Mouse (Mus musculus) intestine, postnatal 0 days (tissue): Measurements from ENCODE around the gene Olfr97. TPM values are rescaled to one million over a fixed set of nuclear protein-coding genes. Genes with fewer than 3 reads are reported as not detected.

Experiments
- ATAC-seq: fragments of 200-750 bp; cut with Nextera tagmentation; 2 replicates; pipeline ENCODE4 v1.8.0; 2017; ENCODE audit warnings: mild to moderate bottlenecking, moderate TSS enrichment, moderate library complexity
- H3K27ac ChIP-seq: fragments of 300-500 bp; sonication (generic); 2 replicates; pipeline ENCODE4 v1.5.1; 2014; ENCODE audit warnings: mild to moderate bottlenecking, low read depth, low read length, moderate library complexity
- H3K27me3 ChIP-seq: fragments of 300-500 bp; sonication (generic); replicated peaks from 2 replicates; pipeline ENCODE4 v1.6.1; 2014; ENCODE audit warnings: low read length, mixed read lengths; ENCODE audit not compliant: control insufficient read depth, insufficient read depth
- H3K36me3 ChIP-seq: fragments of 300-500 bp; sonication (generic); 2 replicates; pipeline ENCODE4 v1.6.1; 2014; ENCODE audit warnings: mild to moderate bottlenecking, moderate library complexity; ENCODE audit not compliant: control insufficient read depth, insufficient read depth
- H3K4me1 ChIP-seq: fragments of 300-500 bp; sonication (generic); replicated peaks from 2 replicates; pipeline ENCODE4 v1.6.1; 2014; ENCODE audit warnings: antibody characterized with exemption, low read length, mixed read lengths; ENCODE audit not compliant: control insufficient read depth, insufficient read depth
- H3K4me2 ChIP-seq: fragments of 300-500 bp; sonication (generic); replicated peaks from 2 replicates; pipeline ENCODE4 v1.6.1; 2014; ENCODE audit warnings: low read depth, mild to moderate bottlenecking, moderate library complexity
- H3K4me3 ChIP-seq: fragments of 300-500 bp; sonication (generic); 2 replicates; pipeline ENCODE4 v1.5.1; 2014; ENCODE audit warnings: low read depth, low read length
- H3K9ac ChIP-seq: fragments of 300-500 bp; sonication (generic); 2 replicates; pipeline ENCODE4 v1.6.1; 2014; ENCODE audit warnings: mild to moderate bottlenecking, low read depth, low read length
- H3K9me3 ChIP-seq: fragments of 300-500 bp; sonication (generic); 2 replicates; pipeline ENCODE4 v1.6.1; 2016; ENCODE audit warnings: mixed run types; ENCODE audit not compliant: control insufficient read depth
- CTCF ChIP-seq: sonication (generic); IDR thresholded peaks from 2 replicates; pipeline ENCODE4 v1.5.1; 2016; ENCODE audit warnings: low read depth, mild to moderate bottlenecking, control low read depth, antibody characterized with exemption, moderate library complexity
- WGBS: fragments of 180-500 bp; shearing (Covaris S2); extraction: QIAGEN DNeasy Blood & Tissue Kit; methylation state at CpG from one replicate; pipeline ENCODE4 v1.1.7; 2014; 5-methylcytosine and 5-hydroxymethylcytosine counted together
- polyA plus RNA-seq: library from polyadenylated mRNA; unstranded; fragments of >200 nt; fragmentation: Nextera tagmentation; extraction: Ambion mirVana; gene quantifications from 2 replicates; pipeline ENCODE4 v1.2.1, GENCODE M21; 2015

Olfr97 gene
- polyA plus RNA-seq, 1 experiment from 2014 or later, result not detected

GRCm38 (mm10) chr17:37203206-37203916, 33.8 kb downstream of the Olfr97 start:
- no peaks in the 10 kb centered on the region for H3K4me1 ChIP-seq
- no peak for ATAC-seq
- 1% methylated on average over 4 of the region's 4 CpGs for WGBS

DNA sequence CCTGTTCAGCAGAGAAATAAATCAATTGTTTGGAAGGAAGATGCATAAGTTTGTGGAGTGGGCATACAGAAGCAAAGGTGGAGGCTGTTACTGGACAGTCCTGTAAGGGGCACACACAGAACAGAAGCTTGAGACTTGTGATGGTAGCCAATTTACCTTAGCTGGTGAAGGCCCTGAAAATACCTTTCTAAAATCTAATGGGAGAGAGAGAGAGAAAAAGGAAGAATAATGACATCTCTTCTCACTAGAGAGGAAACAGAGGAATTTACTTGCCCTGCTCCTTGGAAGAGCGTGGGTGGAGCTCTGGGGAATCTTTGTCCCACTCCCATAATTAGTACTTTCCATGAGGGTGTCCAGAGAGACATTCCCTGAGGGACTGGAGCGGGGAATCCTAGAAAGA, 36.2 kb downstream of the Olfr97 start, which contains the start of gene Olfr94:
Gene Olfr94, minus strand, starts transcription at position 101 of the 400 bp plus-strand sequence.
- ATAC-seq, result no peak
- Histone ChIP-seq H3K9me3 (no peaks in the 10 kb centered on the region), H3K4me2 (no peak within 1 kb of the TSS), H3K27ac (no peak within 1 kb of the TSS), H3K4me3 (no peak within 1 kb of the TSS), H3K36me3 (no peaks in the 10 kb centered on the region), H3K9ac (no peak within 1 kb of the TSS), H3K4me1 (no peaks in the 10 kb centered on the region), H3K27me3 (peaks cover 22% of the 10 kb centered on the region)
- 76% methylated on average over 2 of the region's 2 CpGs for WGBS
- TF ChIP-seq CTCF, result no peak

More at GRCm38 (mm10) chr17:37203206-37203916, 33.8 kb downstream of the Olfr97 start:
- no peak overlapping the region for H3K4me3 ChIP-seq
- H3K9ac ChIP-seq, result no peak overlapping the region
- no peaks in the 10 kb centered on the region for H3K27me3 ChIP-seq
- H3K4me2 ChIP-seq, result no peak overlapping the region
- no peaks in the 10 kb centered on the region for H3K36me3 ChIP-seq
- H3K9me3 ChIP-seq, result no peaks in the 10 kb centered on the region
- TF ChIP-seq CTCF, result peak; percentile 100
- H3K27ac ChIP-seq, result no peak overlapping the region

- H3K9ac ChIP-seq, result no peak overlapping the region
- H3K4me1 ChIP-seq, result no peaks in the 10 kb centered on the region
- peak overlapping the region; percentile 39 for H3K4me3 ChIP-seq
- no peaks in the 10 kb centered on the region for H3K36me3 ChIP-seq
- no peaks in the 10 kb centered on the region for H3K9me3 ChIP-seq
- TF ChIP-seq CTCF, result peak; percentile 33
- peak; percentile 73 for ATAC-seq
- no peak overlapping the region for H3K27ac ChIP-seq
- H3K4me2 ChIP-seq, result peak overlapping the region; percentile 70
- H3K27me3 ChIP-seq, result peaks cover 28% of the 10 kb centered on the region
- 1% methylated on average over 77 of the region's 77 CpGs for WGBS
These were observed 40.0 kb downstream of the Olfr97 start for GRCm38 (mm10) chr17:37196845-37197724.

DNA sequence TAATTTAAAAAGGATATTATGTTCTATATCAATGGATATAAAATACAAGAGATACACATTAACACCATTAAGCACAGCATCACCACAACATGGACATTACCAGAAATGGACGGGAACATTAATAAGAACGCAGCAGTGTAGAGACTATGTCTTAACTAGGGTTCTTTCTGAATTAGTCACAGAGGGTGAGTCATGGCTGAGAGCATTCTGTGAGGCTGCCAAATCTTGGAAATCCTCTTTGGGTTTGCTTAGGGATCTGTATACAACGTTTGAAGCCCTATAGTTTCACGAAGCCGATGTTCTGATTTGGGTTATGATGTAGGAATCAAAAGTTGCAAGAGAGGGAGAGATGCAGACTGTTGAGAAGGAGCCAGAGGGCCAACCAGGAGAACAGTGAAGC, 42.3 kb downstream of the Olfr97 start:
- Histone ChIP-seq H3K27me3 (peaks cover 28% of the 10 kb centered on the region), H3K36me3 (no peaks in the 10 kb centered on the region), H3K9me3 (no peaks in the 10 kb centered on the region), H3K9ac (no peak overlapping the region), H3K4me2 (no peak overlapping the region), H3K4me1 (no peaks in the 10 kb centered on the region), H3K27ac (no peak overlapping the region), H3K4me3 (no peak overlapping the region)
- WGBS, result 76% methylated on average over 5 of the region's 5 CpGs
- TF ChIP-seq CTCF, result no peak
- no peak for ATAC-seq

- WGBS, result 90% methylated on average over 2 of the region's 2 CpGs
- no peak for TF ChIP-seq CTCF
- H3K4me1 ChIP-seq, result no peaks in the 10 kb centered on the region
- no peak within 1 kb of the TSS for H3K9ac ChIP-seq
- H3K27me3 ChIP-seq, result peaks cover 28% of the 10 kb centered on the region
- H3K4me2 ChIP-seq, result no peak within 1 kb of the TSS
- H3K36me3 ChIP-seq, result no peaks in the 10 kb centered on the region
- no peak for ATAC-seq
- no peaks in the 10 kb centered on the region for H3K9me3 ChIP-seq
- H3K4me3 ChIP-seq, result no peak within 1 kb of the TSS
- H3K27ac ChIP-seq, result no peak within 1 kb of the TSS
These were observed 43.5 kb downstream of the Olfr97 start, which contains the start of gene Ubd for GRCm38 (mm10) chr17:37193656-37194055. Ubd (plus strand) TSS chr17:37193892.

GRCm38 (mm10) chr17:37193032-37193431, 44.1 kb downstream of the Olfr97 start:
- H3K36me3 ChIP-seq, result no peaks in the 10 kb centered on the region
- no peak for TF ChIP-seq CTCF
- H3K4me3 ChIP-seq, result no peak overlapping the region
- peaks cover 27% of the 10 kb centered on the region for H3K27me3 ChIP-seq
- no peak for ATAC-seq
- no peak overlapping the region for H3K27ac ChIP-seq
- no peaks in the 10 kb centered on the region for H3K4me1 ChIP-seq
- no peak overlapping the region for H3K9ac ChIP-seq
- H3K9me3 ChIP-seq, result no peaks in the 10 kb centered on the region
- H3K4me2 ChIP-seq, result no peak overlapping the region
